Mouse (Mus musculus): ENCODE data around the gene Dnal4. TPM values are rescaled to one million over a fixed set of nuclear protein-coding genes. Genes with fewer than 3 reads are reported as not detected.

The Dnal4 gene
- 71.7 and 74.0 TPM in 2 replicates for polyA plus RNA-seq (2015; fragmentation: Nextera tagmentation; extraction: Ambion mirVana)

GRCm38 (mm10) chr15:79777749-79778148 lies at the start of gene Dnal4:
Gene Dnal4 (minus strand): TSS chr15:79777849.
- Histone ChIP-seq H3K9me3 (ENCODE audit: low read length) (no peaks in the 10 kb centered on the region), H3K9ac (replicated peaks; ENCODE audit: low read length) (no peak within 1 kb of the TSS), H3K4me1 (ENCODE audit: insufficient read depth, low read length) (peaks cover 16% of the 10 kb centered on the region), H3K27me3 (ENCODE audit: insufficient read depth, low read length) (no peaks in the 10 kb centered on the region), H3K36me3 (ENCODE audit: insufficient read depth, low read length) (no peaks in the 10 kb centered on the region), H3K4me2 (replicated peaks; ENCODE audit: low read depth, low read length) (no peak within 1 kb of the TSS), H3K27ac (ENCODE audit: low read length) (no peak within 1 kb of the TSS), H3K4me3 (ENCODE audit: low read length) (no peak within 1 kb of the TSS)
- no peak for ATAC-seq (ENCODE audit: low FRiP score, low TSS enrichment)

DNA sequence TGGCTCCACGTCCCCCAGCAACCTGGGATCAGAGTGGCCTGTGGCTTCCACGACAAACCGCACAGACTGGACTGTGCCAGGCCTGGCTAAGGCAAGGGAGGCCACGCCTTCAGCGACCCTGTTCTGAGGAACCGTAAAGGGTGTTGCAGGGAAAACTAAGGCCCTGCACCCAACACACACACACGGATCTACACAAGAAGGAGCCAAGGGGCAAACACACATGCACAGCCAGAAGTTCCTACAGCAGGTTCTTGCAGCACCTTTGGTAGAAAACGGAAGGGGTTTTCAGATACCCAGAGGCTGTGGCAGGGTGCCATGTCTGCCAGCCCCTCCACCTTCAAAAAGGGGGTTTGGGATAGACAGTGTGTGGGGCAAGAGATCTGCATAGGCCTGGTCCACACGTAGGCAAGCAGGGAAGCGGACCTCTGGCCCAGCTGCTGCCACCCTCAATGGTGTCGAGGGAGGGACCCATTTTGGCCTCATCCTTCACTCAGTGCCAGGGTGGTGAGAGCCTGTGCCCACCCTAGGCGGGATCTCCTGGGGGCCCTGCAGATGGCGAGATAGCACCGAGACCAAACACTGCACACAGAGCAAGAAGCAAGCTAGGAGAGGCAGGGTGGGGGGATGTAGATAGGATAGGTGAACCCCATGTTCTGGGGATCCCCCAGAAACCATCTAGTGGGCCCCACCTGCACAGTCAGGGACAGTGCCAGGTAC lies 49.6 kb upstream of the Dnal4 start:
- H3K9me3 ChIP-seq (ENCODE audit: low read length): no peaks in the 10 kb centered on the region
- H3K36me3 ChIP-seq (ENCODE audit: insufficient read depth, low read length): peaks cover 32% of the 10 kb centered on the region
- H3K27ac ChIP-seq (ENCODE audit: low read length): no peak overlapping the region
- H3K27me3 ChIP-seq (ENCODE audit: insufficient read depth, low read length): no peaks in the 10 kb centered on the region
- no peak overlapping the region for H3K4me2 ChIP-seq (replicated peaks; ENCODE audit: low read depth, low read length)
- peaks cover 48% of the 10 kb centered on the region for H3K4me1 ChIP-seq (ENCODE audit: insufficient read depth, low read length)
- no peak overlapping the region for H3K4me3 ChIP-seq (ENCODE audit: low read length)
- H3K9ac ChIP-seq (replicated peaks; ENCODE audit: low read length): no peak overlapping the region
- ATAC-seq (ENCODE audit: low FRiP score, low TSS enrichment): no peak
- WGBS: 84% methylated on average over 14 of the region's 14 CpGs

DNA sequence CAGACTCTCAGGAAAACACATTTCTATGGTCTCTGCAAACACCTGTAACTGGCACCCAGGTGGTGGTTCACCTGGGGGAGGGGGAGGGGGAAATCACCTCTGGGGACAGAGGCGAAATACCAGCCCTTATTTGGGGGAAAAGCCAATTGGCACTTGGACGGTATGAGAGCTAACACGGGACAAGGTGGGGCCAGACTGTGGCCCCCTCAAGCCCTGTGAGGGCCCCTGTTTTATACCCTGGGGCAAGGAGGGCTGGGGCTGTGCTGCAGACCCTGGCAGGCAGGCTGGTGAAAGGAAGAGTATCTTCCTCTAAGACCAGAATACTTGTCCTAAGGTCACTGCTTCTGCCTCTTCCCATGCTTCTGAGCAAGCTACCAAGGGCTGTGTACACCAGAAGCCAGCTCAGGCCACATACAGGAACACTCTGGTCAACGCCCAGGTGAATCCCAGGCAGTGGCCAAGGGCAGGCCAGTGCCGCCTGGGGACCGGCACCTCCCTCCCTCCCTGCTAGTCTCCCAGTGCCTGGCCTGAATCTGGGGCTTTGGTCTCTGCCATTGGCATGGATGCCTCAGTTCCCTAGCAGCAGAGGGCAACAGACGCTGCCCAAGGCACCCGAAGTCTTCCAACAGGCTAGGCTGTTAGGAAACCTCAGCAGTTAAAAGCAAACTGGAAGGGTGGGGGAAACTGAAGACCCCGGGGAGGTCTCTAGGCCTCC lies 48.7 kb upstream of the Dnal4 start:
- 82% methylated on average over 9 of the region's 9 CpGs for whole genome bisulfite sequencing
- H3K4me2 ChIP-seq (replicated peaks; ENCODE audit: low read depth, low read length): no peak overlapping the region

GRCm38 (mm10) chr15:79825146-79825825 lies 47.6 kb upstream of the Dnal4 start:
- Histone ChIP-seq H3K4me1 (ENCODE audit: insufficient read depth, low read length) (peaks cover 39% of the 10 kb centered on the region), H3K4me2 (replicated peaks; ENCODE audit: low read depth, low read length) (no peak overlapping the region), H3K36me3 (ENCODE audit: insufficient read depth, low read length) (peaks cover 24% of the 10 kb centered on the region), H3K9me3 (ENCODE audit: low read length) (no peaks in the 10 kb centered on the region), H3K9ac (replicated peaks; ENCODE audit: low read length) (no peak overlapping the region), H3K27ac (ENCODE audit: low read length) (no peak overlapping the region), H3K4me3 (ENCODE audit: low read length) (no peak overlapping the region), H3K27me3 (ENCODE audit: insufficient read depth, low read length) (no peaks in the 10 kb centered on the region)
- ATAC-seq (ENCODE audit: low FRiP score, low TSS enrichment): no peak
- 69% methylated on average over 14 of the region's 14 CpGs for WGBS

More for the DNA sequence above, 48.7 kb upstream of the Dnal4 start:
- Histone ChIP-seq H3K36me3 (ENCODE audit: insufficient read depth, low read length) (peaks cover 26% of the 10 kb centered on the region), H3K27ac (ENCODE audit: low read length) (no peak overlapping the region), H3K9me3 (ENCODE audit: low read length) (no peaks in the 10 kb centered on the region), H3K4me1 (ENCODE audit: insufficient read depth, low read length) (peaks cover 42% of the 10 kb centered on the region), H3K27me3 (ENCODE audit: insufficient read depth, low read length) (no peaks in the 10 kb centered on the region), H3K4me3 (ENCODE audit: low read length) (no peak overlapping the region), H3K9ac (replicated peaks; ENCODE audit: low read length) (no peak overlapping the region)
- no peak for ATAC-seq (ENCODE audit: low FRiP score, low TSS enrichment)

DNA sequence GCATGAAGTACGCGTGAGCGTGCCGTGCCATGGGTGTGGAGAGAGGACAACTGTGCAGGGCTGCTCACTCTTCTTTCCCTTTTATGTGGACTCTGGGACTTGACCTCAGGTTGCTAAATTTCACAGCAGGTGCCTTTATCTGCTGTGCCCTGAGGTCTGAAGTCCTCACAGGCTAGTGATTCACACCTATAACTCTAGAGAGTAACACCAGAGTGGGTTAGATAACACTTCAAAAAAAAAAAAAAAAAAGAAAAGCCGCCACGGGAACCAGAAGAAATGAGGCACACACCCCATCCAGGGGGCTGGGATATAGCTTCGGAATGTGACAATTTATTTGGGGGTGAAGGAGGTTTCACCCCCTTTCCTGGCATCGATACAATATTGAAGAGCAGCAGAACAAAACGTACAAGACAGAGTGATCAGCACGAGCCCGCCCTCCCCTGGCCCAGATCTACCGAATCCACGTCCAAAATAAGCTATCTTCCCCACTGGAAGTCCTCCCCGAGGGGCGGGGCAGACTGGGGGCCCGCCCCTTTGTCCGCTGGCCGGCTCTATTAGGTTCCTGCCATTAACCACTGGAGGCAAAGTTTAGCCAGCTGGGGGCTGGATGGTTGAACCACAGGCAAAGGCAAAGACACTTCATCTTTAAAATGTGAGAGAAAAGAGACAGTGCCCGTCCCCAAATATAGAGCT lies 46.1 kb upstream of the Dnal4 start:
- H3K36me3 ChIP-seq (ENCODE audit: insufficient read depth, low read length): peaks cover 24% of the 10 kb centered on the region
- no peak for ATAC-seq (ENCODE audit: low FRiP score, low TSS enrichment)
- H3K27me3 ChIP-seq (ENCODE audit: insufficient read depth, low read length): no peaks in the 10 kb centered on the region
- H3K9me3 ChIP-seq (ENCODE audit: low read length): 0 out of 2 replicates have a peak, but pooled peaks cover 1% of the 10 kb centered on the region
- H3K4me3 ChIP-seq (ENCODE audit: low read length): no peak overlapping the region
- WGBS: 66% methylated on average over 19 of the region's 19 CpGs
- no peak overlapping the region for H3K27ac ChIP-seq (ENCODE audit: low read length)
- H3K4me1 ChIP-seq (ENCODE audit: insufficient read depth, low read length): peaks cover 24% of the 10 kb centered on the region
- H3K9ac ChIP-seq (replicated peaks; ENCODE audit: low read length): no peak overlapping the region
- no peak overlapping the region for H3K4me2 ChIP-seq (replicated peaks; ENCODE audit: low read depth, low read length)

DNA sequence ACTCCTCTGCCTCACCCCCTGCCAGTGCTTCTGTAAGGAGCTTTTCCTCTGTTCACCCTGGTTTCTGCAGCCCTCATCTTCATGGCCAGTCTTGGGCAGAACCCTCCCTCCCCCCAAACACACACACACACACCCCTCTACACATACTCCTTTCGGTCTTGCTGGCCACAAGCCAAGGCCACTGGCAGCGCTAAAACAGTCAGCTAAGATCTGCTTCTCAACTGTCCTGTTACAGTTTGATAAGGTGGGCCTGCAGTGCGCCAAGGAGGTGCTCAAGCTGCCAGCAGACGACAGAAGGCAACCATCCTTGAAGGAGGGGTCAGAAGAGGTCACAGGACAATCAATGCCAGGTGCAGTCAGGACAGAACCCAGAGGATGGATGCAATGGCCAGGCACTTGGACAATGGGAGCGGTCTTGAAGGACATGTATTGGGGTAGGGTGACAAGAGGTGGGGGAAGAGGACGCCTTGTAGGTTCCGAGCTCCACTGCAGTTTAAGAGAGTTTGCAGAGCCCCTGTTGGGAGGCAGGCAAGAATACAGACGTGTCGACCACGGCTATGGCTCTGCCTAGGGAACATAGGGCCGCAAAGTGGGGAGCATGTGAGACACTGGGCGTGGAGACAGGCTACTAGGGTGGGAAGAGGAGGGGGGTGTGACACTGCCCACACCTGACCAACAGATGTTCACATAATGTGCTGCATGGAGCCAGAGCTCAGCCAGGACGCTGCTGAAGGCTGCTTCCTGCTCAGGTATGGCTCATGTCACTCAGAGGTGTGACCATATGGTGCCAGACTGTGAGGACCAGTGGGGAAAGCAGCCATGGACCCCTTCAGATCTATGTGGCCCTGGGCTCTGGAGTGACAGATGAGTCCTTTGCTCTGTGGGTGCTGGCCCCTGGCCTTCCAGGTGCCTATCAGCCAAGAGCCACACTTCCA lies 44.9 kb upstream of the Dnal4 start:
- Histone ChIP-seq H3K27me3 (ENCODE audit: insufficient read depth, low read length) (no peaks in the 10 kb centered on the region), H3K4me2 (replicated peaks; ENCODE audit: low read depth, low read length) (no peak overlapping the region), H3K9ac (replicated peaks; ENCODE audit: low read length) (no peak overlapping the region), H3K4me3 (ENCODE audit: low read length) (no peak overlapping the region), H3K4me1 (ENCODE audit: insufficient read depth, low read length) (peaks cover 15% of the 10 kb centered on the region; the same call in 1 of the 2 replicates), H3K36me3 (ENCODE audit: insufficient read depth, low read length) (peaks cover 14% of the 10 kb centered on the region), H3K9me3 (ENCODE audit: low read length) (0 out of 2 replicates have a peak, but pooled peaks cover 6% of the 10 kb centered on the region), H3K27ac (ENCODE audit: low read length) (no peak overlapping the region)
- 51% methylated on average over 13 of the region's 13 CpGs for WGBS
- ATAC-seq (ENCODE audit: low FRiP score, low TSS enrichment): no peak

DNA sequence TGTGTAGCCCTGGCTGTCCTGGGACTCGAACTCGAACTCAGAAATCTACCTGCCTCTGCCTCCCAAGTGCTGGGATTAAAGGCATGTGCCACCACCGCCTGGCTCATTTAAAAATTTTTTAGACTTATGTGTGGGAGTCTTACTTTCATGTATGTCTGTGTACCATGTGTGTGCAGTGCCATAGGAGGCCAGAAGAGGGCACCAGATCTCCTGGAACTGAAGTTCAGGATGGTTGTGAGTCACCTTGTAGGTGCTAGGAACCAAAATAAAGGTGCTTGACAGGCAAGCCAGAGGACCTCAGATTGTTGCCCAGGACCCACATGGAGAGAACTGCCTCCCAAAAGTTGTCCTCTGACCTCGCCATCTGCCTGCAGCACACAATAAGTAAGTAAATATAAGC lies 40.7 kb upstream of the Dnal4 start:
- H3K27ac ChIP-seq (ENCODE audit: low read length): no peak overlapping the region
- no peak overlapping the region for H3K4me3 ChIP-seq (ENCODE audit: low read length)
- no peak overlapping the region for H3K9ac ChIP-seq (replicated peaks; ENCODE audit: low read length)
- WGBS: 85% methylated on average over 4 of the region's 4 CpGs
- H3K27me3 ChIP-seq (ENCODE audit: insufficient read depth, low read length): no peaks in the 10 kb centered on the region
- peaks cover 2% of the 10 kb centered on the region; the same call in 1 of the 2 replicates for H3K36me3 ChIP-seq (ENCODE audit: insufficient read depth, low read length)
- peaks cover 6% of the 10 kb centered on the region; the same call in 1 of the 2 replicates for H3K4me1 ChIP-seq (ENCODE audit: insufficient read depth, low read length)
- ATAC-seq (ENCODE audit: low FRiP score, low TSS enrichment): no peak
- no peak overlapping the region for H3K4me2 ChIP-seq (replicated peaks; ENCODE audit: low read depth, low read length)
- H3K9me3 ChIP-seq (ENCODE audit: low read length): 0 out of 2 replicates have a peak, but pooled peaks cover 6% of the 10 kb centered on the region

GRCm38 (mm10) chr15:79813666-79814258 lies 36.1 kb upstream of the Dnal4 start:
- ATAC-seq (ENCODE audit: low FRiP score, low TSS enrichment): no peak
- H3K4me1 ChIP-seq (ENCODE audit: insufficient read depth, low read length): no peaks in the 10 kb centered on the region
- WGBS: 47% methylated on average over 8 of the region's 8 CpGs
- H3K9me3 ChIP-seq (ENCODE audit: low read length): 0 out of 2 replicates have a peak, but pooled peaks cover 5% of the 10 kb centered on the region
- H3K36me3 ChIP-seq (ENCODE audit: insufficient read depth, low read length): no peaks in the 10 kb centered on the region
- no peaks in the 10 kb centered on the region for H3K27me3 ChIP-seq (ENCODE audit: insufficient read depth, low read length)
- H3K4me3 ChIP-seq (ENCODE audit: low read length): no peak overlapping the region
- H3K27ac ChIP-seq (ENCODE audit: low read length): no peak overlapping the region
- H3K4me2 ChIP-seq (replicated peaks; ENCODE audit: low read depth, low read length): no peak overlapping the region
- H3K9ac ChIP-seq (replicated peaks; ENCODE audit: low read length): no peak overlapping the region
